Mouse (Mus musculus) adrenal gland (tissue): Measurements from ENCODE around the gene Elof1.
"Not testable (repeated sequence)": the region's sequence is repeated elsewhere in the genome, so short reads cannot be mapped to it uniquely, and the experiment has no call there.

Source experiments
- intact Hi-C: fragments of 180-260 bp; cut with DNase I; formaldehyde crosslinking; loops from one replicate; pipeline ENCODE4 v1.15.1; 2025

Gene Elof1

DNA sequence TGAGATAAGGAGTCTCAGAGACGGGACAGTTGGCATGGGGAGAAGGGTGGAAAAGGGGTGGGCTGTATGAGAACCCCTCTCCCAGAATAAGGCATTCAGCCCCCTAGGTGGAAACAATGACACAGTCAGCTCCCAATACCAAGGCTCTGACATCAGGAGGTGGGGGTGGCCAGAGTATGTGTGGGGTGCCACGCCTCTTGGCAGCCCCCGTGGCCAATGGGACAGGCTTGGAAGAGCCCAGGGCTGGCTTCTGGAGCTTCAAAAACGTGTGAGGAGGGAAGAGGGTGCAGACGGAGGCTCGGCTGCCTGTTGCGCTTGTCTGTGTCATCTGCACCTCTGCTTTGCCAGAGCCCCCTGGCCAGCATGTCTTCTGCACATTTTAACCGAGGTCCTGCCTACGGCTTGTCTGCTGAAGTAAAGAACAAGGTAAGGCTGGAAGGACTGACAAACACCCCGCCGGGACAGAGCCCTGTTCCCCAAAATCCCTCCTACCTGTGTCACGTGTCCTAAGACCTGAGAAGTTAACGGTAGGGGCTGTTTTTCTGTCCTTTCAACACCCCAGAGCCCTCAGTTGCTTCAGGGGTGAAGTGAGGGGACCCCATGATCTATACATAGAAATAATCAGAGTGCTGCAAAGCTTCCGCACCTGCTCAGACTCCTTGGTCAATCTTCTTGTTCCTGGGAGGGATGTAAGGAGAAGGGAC is 17.8 kb downstream of the Elof1 start, which contains the start of gene Cnn1:
TSS of gene Cnn1 (plus strand) at position 224 of the 704 bp plus-strand sequence.
- intact Hi-C loops: loop anchor here (10.0 kb wide), 1 partner anchor 46 kb away; no protein-coding TSS in a partner anchor

DNA sequence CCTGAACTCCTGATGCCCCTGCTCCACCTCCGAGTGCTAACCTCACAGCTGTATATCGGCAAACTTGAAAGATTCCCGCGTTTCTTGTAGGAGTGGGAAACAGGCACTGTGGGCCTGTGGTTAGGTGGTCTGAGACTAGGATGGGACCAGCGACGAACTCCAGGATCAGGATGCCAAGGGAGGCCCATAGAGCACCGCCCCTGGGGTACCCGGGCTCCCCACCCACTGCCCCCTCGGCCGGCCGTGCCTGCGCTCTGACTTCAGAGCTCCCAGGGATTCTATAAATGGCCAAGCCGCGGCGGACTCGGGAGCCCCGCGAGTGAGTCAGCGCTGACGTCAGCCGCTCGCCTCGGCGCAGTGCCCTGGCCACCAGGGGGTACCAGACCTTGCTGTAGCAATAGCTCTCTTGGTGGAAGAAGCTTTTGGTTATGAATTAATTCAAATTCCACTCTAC is 21.1 kb downstream of the Elof1 start:
- intact Hi-C loops: loop anchor here (10.0 kb wide), 1 partner anchor 49 kb away; no protein-coding TSS in a partner anchor

DNA sequence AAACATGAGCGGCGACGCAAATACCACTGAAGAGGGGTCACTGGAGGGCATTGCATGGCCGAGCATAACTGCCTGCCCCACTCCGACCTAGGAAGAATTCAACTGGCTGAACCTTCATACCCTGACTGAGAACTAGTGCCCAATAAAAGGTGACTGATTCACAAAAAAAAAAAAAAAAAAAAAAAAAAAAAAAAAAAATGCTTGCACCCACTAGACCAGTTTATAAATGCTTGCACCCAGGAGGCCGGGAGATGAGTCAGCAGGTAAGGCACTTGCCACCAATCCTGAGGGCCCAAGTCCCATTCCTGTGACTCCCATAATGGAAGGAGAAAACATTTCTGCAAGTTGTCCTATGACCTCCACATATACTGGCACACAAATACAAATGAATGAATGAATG is 24.2 kb downstream of the Elof1 start:
- intact Hi-C loops: loop anchor here (10.0 kb wide), 1 partner anchor 52 kb away; no protein-coding TSS in a partner anchor

DNA sequence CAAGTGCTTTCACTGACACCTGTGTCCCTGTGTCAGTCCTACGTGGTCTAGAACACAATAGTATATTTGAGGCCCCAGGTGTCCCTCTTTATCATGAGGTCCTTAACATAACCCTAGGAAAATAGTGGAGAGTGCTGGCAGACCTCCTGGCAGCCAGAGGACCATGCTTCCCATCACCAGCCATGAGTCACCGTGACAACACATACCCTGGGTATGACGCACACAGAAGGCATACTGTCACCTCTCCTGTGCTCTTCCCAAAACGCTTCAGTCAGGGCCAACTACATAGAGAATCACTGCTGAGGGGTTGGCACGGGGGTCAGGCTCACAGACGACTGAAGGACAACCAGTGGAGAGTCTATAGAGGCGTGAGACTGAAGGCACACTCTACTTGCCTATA is 27.0 kb downstream of the Elof1 start:
- intact Hi-C loops: loop anchor here (10.0 kb wide), 1 partner anchor 55 kb away; no protein-coding TSS in a partner anchor

DNA sequence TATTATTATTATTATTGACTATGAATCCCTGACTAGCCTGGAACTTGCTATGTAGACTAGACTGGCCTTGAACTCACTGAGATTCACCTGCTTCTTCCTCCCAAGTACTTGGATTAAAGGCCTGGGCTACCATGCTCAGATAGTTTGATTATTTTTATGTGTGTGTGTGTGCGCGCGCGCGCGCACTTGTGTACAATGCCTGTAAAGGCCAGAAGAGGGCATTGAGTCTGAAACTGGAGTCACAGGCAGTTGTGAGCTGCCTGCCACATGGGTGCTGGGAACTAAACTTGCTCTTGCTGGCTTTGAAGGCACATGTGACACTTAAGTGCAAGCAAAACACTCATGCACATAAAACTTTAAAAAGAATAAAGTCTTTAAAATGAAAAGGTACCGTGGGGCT is 27.7 kb downstream of the Elof1 start:
- intact Hi-C loops: no loop called here

DNA sequence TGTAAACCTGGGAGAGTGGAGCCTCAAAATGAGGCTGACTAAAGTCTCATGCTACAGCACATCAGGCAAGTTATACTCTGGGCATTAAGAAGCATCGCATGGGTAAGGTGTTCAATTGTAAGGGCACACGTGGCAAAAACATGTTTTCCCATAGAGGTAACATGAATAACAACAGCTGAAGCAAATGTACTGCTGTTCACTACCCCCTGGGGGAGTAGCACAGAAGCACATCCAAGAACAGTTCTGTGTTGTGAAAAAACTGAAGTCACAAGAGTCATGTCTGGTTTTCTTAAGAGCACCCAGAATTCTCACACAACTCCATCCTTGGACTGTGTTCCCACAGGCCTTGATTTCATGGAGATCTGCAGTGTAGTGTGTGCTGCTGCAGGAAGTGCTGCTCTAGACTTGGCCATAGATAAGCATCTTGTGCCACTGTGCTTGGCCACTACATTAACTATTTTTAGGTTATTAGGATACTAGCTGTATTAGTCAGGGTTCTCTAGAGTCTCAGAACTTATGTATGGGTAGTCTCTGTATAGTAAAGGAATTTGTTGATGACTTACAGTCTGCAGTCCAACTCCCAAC is 29.8 kb downstream of the Elof1 start:
- intact Hi-C loops: no loop called here

DNA sequence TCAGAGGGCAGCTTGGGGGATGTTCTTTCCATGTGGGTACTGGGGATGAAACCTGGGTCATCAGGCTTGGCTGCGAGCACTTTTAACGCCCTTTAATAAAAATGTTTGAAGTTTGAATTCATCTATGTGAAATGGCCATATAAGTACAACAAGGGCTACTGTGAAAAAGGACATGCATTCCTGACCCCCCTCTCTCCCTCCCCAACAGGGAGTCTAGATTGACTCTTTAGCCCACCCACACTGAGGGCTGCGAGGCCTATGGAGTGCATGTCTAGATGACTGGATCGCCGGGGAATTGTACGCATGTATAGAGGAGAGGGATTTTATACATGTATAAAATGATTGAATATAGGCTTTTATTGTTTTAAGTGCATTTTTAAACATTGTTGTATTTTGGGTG is 31.0 kb downstream of the Elof1 start:
- intact Hi-C loops: no loop called here

DNA sequence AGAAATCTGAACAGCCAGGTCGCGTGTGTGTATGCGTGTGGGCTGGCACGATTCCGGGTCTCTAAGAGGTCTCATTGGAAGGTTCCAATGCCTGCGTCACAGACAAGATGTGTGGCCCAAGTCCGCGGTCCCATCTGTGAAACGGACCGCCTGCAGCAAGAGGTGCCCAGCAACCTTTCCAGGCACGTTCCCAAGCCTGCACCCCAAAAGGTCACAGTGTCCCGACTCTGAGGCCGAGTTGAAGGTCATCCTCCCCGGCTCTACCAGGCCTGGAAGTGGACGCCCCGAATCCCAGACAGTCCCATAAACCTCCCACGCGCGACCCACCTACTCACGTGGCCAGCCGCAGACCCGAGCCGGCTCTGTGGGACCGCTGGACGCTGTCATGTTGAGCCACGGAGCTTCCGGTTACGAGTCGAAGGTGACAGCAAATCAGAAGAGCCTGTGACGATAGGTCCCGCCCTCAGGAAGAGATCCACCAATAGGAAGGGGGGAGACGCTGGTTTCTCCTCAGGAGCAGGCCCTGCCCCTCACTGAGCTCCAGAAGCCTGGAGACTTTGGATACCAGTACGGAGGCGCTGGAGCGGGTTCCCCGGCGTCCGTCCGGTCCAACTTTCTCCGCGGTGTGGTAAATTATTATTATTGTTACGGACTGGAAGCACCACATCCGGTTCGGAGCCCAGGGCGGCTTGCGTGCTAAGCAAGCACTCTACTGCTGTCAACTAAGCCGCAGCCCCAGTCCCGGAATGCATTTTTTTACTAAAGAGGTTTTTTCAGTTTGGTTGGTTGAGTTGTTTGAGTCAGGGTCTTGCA is 31.7 kb downstream of the Elof1 start, which contains the start of gene Ecsit:
TSS of gene Ecsit (minus strand) at position 417 of the 813 bp plus-strand sequence.
- intact Hi-C loops: no loop called here

DNA sequence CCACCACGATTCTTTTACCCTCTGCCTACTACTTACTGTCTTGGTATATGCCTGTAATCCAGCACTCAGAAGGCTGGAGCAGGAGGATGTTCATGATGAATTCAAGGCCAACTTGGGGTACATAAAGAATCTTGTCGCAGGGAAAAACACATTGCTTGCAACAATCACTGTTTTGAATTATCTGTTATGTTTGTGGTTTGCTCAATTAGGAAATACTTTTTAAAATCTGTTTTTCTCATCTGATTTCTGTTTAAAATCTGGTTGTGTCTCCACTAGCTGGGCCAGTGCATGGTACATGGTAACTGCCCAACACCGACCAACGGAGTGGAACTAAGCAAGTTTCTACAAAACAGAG is 32.3 kb downstream of the Elof1 start:
- intact Hi-C loops: no loop called here

DNA sequence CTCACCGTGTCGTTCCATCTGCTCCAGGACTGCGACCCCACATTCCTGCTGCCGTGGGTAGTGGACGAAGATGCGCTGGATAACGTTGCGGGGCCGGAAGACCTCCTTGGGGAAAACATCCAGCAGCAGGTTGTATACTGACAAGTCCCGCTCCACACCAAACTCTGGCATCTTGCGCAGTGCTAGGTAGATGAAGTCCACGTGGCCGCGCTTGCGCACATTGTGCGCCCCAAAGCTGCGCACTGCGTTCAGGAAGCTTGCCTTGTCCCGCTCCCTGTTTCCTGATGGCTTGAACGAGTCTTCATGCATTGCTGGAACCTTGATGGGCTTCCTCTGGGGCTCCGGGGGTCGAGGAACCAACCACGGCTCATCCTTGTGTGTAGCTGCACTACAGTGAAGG is 40.7 kb downstream of the Elof1 start:
- intact Hi-C loops: no loop called here

DNA sequence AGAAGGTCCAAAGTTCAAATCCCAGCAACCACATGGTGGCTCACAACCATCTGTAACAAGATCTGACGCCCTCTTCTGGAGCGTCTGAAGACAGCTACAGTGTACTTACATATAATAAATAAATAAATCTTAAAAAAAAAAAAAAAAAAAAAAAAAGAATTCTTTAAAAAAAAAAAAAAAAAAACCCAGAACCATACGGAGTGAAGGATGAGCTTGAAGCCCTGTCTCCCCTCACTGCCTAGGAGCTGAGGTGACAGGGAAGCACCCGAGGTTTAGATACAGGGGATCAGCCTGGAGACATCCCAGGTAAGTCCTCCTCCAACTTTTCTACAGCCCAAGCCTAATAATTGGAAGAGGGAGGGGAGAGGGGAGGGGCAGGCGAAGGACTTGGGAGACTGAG is 41.2 kb downstream of the Elof1 start:
- intact Hi-C loops: not testable (repeated sequence)

DNA sequence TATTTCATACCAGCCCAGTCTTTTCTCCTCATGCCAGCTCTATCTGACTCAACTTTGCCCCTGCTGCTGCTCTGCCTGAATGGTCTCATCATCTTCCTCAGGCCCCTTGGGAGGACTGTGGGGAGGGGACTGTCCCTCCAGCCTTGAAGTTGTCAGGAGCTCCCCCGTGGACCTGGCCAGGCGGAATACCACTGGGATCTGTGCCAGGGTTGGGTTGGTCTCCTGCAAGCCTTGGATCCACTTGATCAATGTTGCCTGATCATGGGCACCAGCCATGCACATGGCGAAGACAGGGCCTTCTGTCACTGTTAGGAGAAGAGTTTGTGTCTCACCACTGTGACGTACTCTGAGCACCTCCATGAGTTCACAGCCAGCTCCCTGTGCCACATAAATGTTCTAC is 44.7 kb downstream of the Elof1 start:
- intact Hi-C loops: no loop called here

DNA sequence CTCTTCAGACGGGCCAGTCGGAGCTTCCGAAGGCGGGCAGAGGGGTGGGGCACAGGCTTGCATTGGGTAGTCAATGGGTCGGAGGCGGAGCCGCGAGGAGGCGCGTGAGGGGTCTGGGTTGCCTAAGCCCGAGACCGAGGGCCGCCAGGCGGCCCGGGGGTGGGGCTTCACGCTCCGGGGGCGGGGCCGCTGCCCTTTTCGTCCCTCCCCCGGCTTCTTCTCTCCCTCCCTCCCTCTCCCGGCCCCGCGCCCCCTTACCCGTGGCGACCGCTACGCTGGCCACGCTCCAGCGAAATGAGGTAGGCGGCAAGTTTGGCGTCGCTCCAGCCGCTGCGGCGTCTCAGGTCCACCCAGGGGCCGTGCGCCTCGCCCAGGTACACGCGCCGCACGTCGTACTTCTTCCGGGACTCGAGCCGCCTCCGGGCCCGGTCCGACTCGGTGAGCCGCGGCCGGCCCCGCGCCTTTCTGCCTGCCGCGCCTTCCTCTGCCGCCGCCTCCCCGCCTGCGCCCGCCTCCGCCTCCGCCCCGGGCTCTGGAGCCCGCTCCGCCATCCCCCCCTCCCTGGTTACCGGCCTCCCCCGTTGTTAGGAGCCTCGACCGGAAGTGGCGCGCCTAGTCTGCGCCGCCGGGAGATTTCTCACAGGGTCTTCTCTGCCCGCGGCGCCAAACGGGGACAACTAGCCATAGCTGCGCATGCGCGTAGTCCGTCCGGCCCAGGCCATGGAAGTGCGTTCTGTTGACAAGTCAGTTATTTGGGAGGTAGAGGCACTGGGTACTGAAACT is 46.0 kb downstream of the Elof1 start, which contains the start of the genes Gm49318 and Zfp653:
TSS of gene Gm49318 (minus strand) at position 469 of the 783 bp plus-strand sequence.
TSS of gene Zfp653 (minus strand) at position 586 of the 783 bp plus-strand sequence.
- intact Hi-C loops: no loop called here

DNA sequence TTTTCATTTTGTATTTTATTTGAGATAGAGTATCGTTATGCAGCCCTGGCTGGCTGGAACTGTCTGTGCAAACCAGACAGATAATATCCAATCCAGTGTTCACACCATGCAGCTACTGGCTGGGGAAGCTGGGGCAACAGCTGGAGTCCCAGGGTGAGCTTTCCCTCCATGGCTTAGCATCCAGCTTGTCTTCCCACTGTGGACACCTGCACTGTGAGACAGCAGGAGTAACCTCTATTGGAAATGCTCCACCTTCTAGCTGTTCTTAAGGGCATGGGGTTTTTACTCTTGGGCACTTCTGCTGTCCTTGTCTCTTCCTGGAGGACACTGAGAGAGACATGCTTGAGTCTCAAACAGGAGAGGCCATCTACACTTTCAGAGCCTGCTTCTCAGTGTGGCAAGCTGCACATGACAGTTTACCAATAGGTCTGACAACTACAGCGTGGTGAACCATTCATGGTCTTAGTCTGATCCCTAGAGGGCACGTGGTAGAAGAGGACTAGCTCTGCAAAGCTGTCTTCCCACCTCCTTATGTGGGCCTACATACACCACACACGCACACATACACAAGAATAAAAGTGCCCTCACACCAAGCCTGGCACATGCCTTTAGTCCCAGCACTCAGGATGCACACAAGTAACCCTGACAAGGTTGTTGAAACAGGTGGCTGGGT is 47.0 kb downstream of the Elof1 start:
- intact Hi-C loops: loop anchor here (10.0 kb wide), 1 partner anchor 155 kb away; the partner anchor contains the start of gene Zfp809

DNA sequence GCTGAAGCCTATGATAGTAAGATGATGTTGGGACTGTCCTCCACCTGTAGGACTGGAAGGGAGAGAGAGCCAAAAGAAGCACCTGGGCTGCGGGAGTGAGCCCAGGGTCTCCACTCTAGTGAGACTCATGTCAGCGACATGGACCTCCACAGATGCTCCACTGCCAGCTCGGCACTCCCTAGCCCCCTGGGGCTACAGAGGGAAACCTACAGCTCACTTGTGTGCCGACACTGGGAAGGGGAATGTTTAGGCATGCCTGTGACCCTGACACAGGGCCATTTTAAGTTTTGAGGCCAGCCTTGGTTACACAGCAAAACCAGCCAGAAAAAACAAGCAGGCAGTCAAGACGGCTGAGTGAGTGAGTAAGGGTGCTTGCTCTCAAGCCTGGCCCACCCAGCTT is 49.8 kb downstream of the Elof1 start:
- intact Hi-C loops: loop anchor here (2.0 to 10.0 kb wide), 2 partner anchors 76 to 158 kb away; partner anchors contain the start of gene Zfp809

DNA sequence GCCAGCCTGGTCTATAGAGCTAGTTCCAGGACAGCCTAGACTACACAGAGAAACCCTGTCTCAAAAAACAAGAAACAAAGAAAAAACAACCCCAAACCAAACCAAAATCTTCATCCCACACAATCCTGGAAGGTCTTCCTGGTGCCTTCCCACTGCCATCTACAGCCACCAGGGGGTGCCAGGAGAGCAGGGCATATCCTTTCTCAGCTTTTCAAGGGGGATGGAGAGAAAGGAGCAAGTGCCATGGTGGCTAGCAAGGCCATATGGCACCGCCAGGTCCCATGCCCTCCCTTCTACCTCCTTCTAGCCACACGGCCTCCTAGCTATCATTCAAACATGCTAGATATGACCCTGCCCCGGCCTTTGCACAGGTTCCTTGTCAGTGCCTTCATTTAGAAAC is 50.5 kb downstream of the Elof1 start:
- intact Hi-C loops: loop anchor here (2.0 to 10.0 kb wide), 2 partner anchors 76 to 158 kb away; partner anchors contain the start of gene Zfp809

DNA sequence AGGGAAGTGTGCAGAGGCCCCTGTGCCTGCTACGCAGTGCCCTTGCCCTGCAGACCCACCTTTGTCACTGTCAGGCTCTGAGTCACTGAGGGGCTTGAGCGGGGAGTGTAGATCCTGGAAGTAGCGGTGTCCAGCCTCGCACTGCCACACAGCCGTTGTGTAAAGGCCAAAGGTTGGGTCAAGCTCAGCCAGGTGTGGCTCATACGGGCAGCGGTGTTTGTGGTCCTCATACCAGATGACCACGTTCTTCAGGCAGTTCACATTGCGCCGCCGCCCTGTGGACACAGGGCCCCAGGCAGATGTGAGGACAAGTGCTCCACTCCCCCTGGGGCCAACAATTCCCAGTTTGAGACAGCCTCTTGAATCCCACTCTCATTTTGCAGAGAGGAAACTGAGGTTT is 51.3 kb downstream of the Elof1 start:
- intact Hi-C loops: loop anchor here (2.0 to 10.0 kb wide), 2 partner anchors 77 to 159 kb away; partner anchors contain the start of gene Zfp809

DNA sequence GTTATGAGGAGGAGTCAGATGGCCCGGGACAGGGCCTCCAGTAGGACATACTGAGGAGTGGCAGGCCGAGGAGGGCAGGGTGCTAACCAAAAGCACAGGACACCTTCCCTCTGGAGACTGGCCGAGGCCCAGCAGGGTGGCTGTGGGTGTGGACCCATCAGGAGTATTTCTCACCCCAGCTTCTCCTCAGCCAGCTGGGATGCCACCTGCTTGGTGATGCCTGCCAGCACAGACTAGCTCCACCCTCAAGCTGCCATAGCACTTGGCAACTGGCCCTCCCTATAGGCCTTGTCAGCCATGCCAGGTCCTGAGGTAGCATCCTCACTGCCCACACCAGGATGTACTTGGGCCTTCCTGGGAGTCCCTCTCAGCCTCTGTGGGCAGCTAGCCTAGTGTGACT is 52.6 kb downstream of the Elof1 start:
- intact Hi-C loops: loop anchor here (10.0 kb wide), 1 partner anchor 160 kb away; the partner anchor contains the start of gene Zfp809
